Mouse (Mus musculus) liver, embryonic 12.5 days (tissue): ENCODE measurements around the gene Zfp593. TPM values are rescaled to one million over a fixed set of nuclear protein-coding genes. Genes with fewer than 3 reads are reported as not detected.

Experiments
- ATAC-seq: fragments of 200-750 bp; cut with Nextera tagmentation; 2 replicates; pipeline ENCODE4 v1.8.0; 2017; ENCODE audit warnings: moderate number of reproducible peaks, mild to moderate bottlenecking, moderate library complexity
- H3K27ac ChIP-seq: fragments of 300-500 bp; sonication (generic); 2 replicates; pipeline ENCODE4 v1.5.1; 2016; ENCODE audit warnings: mild to moderate bottlenecking
- H3K27me3 ChIP-seq: fragments of 300-500 bp; sonication (generic); replicated peaks from 2 replicates; pipeline ENCODE4 v1.6.1; 2016; ENCODE audit warnings: mild to moderate bottlenecking, moderate library complexity
- H3K36me3 ChIP-seq: fragments of 300-500 bp; sonication (generic); 2 replicates; pipeline ENCODE4 v1.6.1; 2016; ENCODE audit warnings: mild to moderate bottlenecking, moderate library complexity
- H3K4me1 ChIP-seq: fragments of 300-500 bp; sonication (generic); 2 replicates; pipeline ENCODE4 v1.6.1; 2016
- H3K4me2 ChIP-seq: fragments of 300-500 bp; sonication (generic); 2 replicates; pipeline ENCODE4 v1.6.1; 2016; ENCODE audit warnings: mild to moderate bottlenecking, moderate library complexity
- H3K4me3 ChIP-seq: fragments of 300-500 bp; sonication (generic); 2 replicates; pipeline ENCODE4 v1.5.1; 2016; ENCODE audit warnings: mild to moderate bottlenecking, moderate library complexity
- H3K9ac ChIP-seq: fragments of 300-500 bp; sonication (generic); 2 replicates; pipeline ENCODE4 v1.6.1; 2016; ENCODE audit warnings: mild to moderate bottlenecking, moderate library complexity
- H3K9me3 ChIP-seq: fragments of 300-500 bp; sonication (generic); replicated peaks from 2 replicates; pipeline ENCODE4 v1.6.1; 2016; ENCODE audit warnings: mild to moderate bottlenecking, moderate library complexity
- WGBS: fragments of 180-500 bp; shearing (Covaris S2); methylation state at CpG from one replicate; pipeline ENCODE4 v1.1.7; 2016; ENCODE audit not compliant: insufficient replicate concordance; 5-methylcytosine and 5-hydroxymethylcytosine counted together
- polyA plus RNA-seq: library from polyadenylated mRNA; unstranded; fragments of >200 nt; fragmentation: Nextera tagmentation; extraction: Ambion mirVana; gene quantifications from 2 replicates; pipeline ENCODE4 v1.2.1, GENCODE M21; 2016

The Zfp593 gene
- polyA plus RNA-seq = 15.7 and 16.5 TPM in 2 replicates

GRCm38 (mm10) chr4:134245148-134245843, at the start of gene Zfp593:
TSS of gene Zfp593 (minus strand) at chr4:134245592.
- WGBS = 1% methylated on average over 60 of the region's 60 CpGs
- peak within 1 kb of the TSS; percentile 97 for H3K4me2 ChIP-seq
- peak within 1 kb of the TSS; percentile 87 for H3K4me3 ChIP-seq
- H3K9ac ChIP-seq = peak within 1 kb of the TSS; percentile 81
- H3K27ac ChIP-seq = no peak within 1 kb of the TSS
- H3K27me3 ChIP-seq = peaks cover 46% of the 10 kb centered on the region
- H3K9me3 ChIP-seq = no peaks in the 10 kb centered on the region
- peaks cover 11% of the 10 kb centered on the region; the same call in 1 of the 2 replicates for H3K36me3 ChIP-seq
- ATAC-seq = peak; percentile 82
- H3K4me1 ChIP-seq = peaks cover 29% of the 10 kb centered on the region

DNA sequence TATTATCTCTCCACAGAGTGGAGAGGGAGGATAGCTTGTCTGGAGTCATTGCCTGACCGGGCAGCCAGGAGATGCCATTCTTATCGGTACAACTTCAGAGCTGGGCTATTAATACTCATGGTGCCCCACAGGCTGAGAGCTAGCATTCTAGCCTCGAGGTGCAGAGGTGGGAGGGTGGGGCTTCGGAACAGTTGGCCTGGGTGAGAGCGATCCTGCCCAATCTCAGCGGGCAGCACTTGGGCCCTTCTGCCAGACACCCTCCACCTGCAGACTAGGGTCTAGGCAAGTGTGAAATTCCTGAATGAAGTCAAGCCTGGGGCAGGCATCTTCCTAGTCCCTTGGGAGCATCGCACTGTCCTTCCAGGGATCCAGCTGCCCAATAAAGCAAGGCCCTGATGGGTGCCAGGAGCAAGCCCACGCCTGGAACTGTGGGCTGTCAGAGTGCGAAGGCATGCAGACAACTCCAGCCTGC, 48.3 kb upstream of the Zfp593 start:
- Histone ChIP-seq H3K4me1 (peaks cover 11% of the 10 kb centered on the region), H3K36me3 (no peaks in the 10 kb centered on the region), H3K9me3 (0 out of 2 replicates have a peak, but pooled peaks cover 4% of the 10 kb centered on the region), H3K27me3 (peaks cover 31% of the 10 kb centered on the region), H3K9ac (no peak overlapping the region), H3K4me2 (no peak overlapping the region), H3K27ac (no peak overlapping the region), H3K4me3 (no peak overlapping the region)
- no peak for ATAC-seq
- WGBS = 38% methylated on average over 9 of the region's 9 CpGs

- ATAC-seq = no peak
- peaks cover 16% of the 10 kb centered on the region for H3K4me1 ChIP-seq
- H3K4me3 ChIP-seq = no peak overlapping the region
- H3K9ac ChIP-seq = no peak overlapping the region
- no peak overlapping the region for H3K4me2 ChIP-seq
- peaks cover 29% of the 10 kb centered on the region for H3K27me3 ChIP-seq
- no peak overlapping the region for H3K27ac ChIP-seq
- H3K36me3 ChIP-seq = no peaks in the 10 kb centered on the region
- 0 out of 2 replicates have a peak, but pooled peaks cover 4% of the 10 kb centered on the region for H3K9me3 ChIP-seq
- 59% methylated on average over 18 of the region's 18 CpGs for whole genome bisulfite sequencing
Measured at GRCm38 (mm10) chr4:134293061-134293691, 47.8 kb upstream of the Zfp593 start.

GRCm38 (mm10) chr4:134292067-134292466, 46.7 kb upstream of the Zfp593 start:
- H3K4me3 ChIP-seq = no peak overlapping the region
- peaks cover 21% of the 10 kb centered on the region for H3K27me3 ChIP-seq
- peaks cover 21% of the 10 kb centered on the region for H3K4me1 ChIP-seq
- no peak overlapping the region for H3K27ac ChIP-seq
- H3K9me3 ChIP-seq = 0 out of 2 replicates have a peak, but pooled peaks cover 4% of the 10 kb centered on the region
- H3K9ac ChIP-seq = no peak overlapping the region
- ATAC-seq = no peak
- WGBS = 27% methylated on average over 7 of the region's 7 CpGs
- H3K36me3 ChIP-seq = no peaks in the 10 kb centered on the region
- no peak overlapping the region for H3K4me2 ChIP-seq

- H3K4me3 ChIP-seq = peak overlapping the region; percentile 93
- WGBS = 34% methylated on average over 11 of the region's 11 CpGs
- peak overlapping the region; percentile 99 for H3K27ac ChIP-seq
- H3K36me3 ChIP-seq = peaks cover 12% of the 10 kb centered on the region
- H3K9me3 ChIP-seq = no peaks in the 10 kb centered on the region
- no peak for ATAC-seq
- H3K4me1 ChIP-seq = peaks cover 47% of the 10 kb centered on the region
- peak overlapping the region; percentile 97 for H3K9ac ChIP-seq
- peak overlapping the region; percentile 82 for H3K4me2 ChIP-seq
- peaks cover 14% of the 10 kb centered on the region for H3K27me3 ChIP-seq
Measured at GRCm38 (mm10) chr4:134288397-134289256, 43.2 kb upstream of the Zfp593 start.

DNA sequence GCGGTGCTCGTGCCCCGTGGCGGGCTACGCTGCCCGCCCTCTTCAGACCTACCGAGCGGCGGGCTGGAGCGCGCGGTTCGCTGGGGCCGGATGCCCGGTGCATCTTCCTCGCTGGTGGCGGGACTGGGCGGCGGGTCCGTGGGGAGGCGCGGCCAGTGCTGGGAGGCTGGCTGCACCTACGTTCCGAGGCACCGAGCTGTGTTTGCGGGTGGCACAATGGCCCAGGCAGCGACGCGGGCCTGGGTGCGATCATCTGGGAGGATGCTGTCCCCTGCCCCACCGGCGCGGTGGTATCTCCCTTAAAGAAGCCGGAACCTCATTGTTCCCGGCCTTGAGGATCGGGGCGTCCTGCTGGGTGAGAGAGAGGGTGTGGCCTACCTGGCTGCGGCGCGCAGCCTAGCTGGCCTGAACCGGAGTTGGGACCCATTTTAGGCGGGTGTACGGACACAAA, 42.2 kb upstream of the Zfp593 start, which contains the start of gene Pdik1l:
Pdik1l (minus strand) TSS at position 321 of the 451 bp plus-strand sequence.
- Histone ChIP-seq H3K9ac (peak within 1 kb of the TSS; percentile 97), H3K9me3 (no peaks in the 10 kb centered on the region), H3K4me3 (peak within 1 kb of the TSS; percentile 93), H3K36me3 (peaks cover 22% of the 10 kb centered on the region), H3K27ac (peak within 1 kb of the TSS; percentile 99), H3K4me2 (peak within 1 kb of the TSS; percentile 82), H3K27me3 (peaks cover 4% of the 10 kb centered on the region), H3K4me1 (peaks cover 49% of the 10 kb centered on the region)
- peak; percentile 70 for ATAC-seq
- under 1% methylated on average over 43 of the region's 43 CpGs for WGBS

- no peaks in the 10 kb centered on the region for H3K27me3 ChIP-seq
- no peaks in the 10 kb centered on the region for H3K9me3 ChIP-seq
- H3K4me1 ChIP-seq = peaks cover 49% of the 10 kb centered on the region
- H3K4me2 ChIP-seq = peak overlapping the region; percentile 82
- H3K4me3 ChIP-seq = peak overlapping the region; percentile 93
- peaks cover 26% of the 10 kb centered on the region for H3K36me3 ChIP-seq
- peak overlapping the region; percentile 97 for H3K9ac ChIP-seq
- WGBS = 1% methylated on average over 58 of the region's 59 CpGs
- H3K27ac ChIP-seq = peak overlapping the region; percentile 99
- ATAC-seq = peak; percentile 88
Measured at GRCm38 (mm10) chr4:134287168-134287564, 41.8 kb upstream of the Zfp593 start.

DNA sequence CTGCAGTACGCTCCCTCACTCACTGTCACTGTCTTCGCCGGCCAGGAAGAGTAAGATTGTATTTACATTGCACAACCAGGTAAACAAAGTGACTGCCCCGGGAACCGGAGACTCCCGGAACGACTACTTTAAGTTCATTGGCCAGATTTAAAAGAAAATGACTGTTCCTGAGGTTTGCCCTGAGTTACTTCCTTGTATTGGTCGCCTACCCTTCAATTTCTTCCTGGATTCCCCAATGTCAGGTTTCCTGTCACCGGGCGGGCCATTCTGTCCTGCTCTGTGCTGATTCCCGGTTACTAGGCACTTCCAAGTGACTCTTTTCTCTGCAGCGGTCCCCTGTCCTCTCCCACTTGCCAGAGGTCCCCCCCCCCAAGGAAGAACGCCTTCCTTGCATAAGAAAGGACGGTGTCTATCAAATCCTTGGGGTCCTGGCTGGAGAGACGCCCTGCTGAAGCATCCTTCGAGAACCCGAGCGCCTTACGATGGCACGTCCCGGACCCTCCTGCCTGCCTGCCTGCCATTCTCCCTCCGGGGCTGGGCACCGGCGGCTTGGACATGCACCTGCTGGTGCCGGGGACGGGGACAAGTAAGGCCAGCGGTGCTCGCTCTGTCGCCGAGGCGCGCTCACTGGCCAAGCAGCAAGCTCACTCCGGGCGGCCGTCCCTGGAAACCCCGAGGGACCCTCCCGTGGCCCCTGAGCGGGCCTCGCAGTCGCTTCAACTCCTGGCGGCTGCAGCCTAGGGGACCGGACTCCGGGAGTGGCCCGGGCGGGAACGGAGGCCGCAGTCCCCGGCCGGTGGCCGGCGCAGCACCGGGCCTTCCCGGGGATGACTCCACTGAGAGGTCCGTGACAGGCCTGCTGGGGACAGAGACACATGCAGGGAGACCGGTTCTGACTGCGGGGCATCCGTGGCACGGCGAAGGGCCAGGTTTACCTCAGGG, 41.1 kb upstream of the Zfp593 start:
- H3K9ac ChIP-seq = peak overlapping the region; percentile 97
- peaks cover 33% of the 10 kb centered on the region for H3K36me3 ChIP-seq
- WGBS = 2% methylated on average over 59 of the region's 59 CpGs
- H3K27me3 ChIP-seq = no peaks in the 10 kb centered on the region
- peak overlapping the region; percentile 82 for H3K4me2 ChIP-seq
- peak; percentile 29 for ATAC-seq
- peak overlapping the region; percentile 93 for H3K4me3 ChIP-seq
- H3K9me3 ChIP-seq = no peaks in the 10 kb centered on the region
- peak overlapping the region; percentile 99 for H3K27ac ChIP-seq
- peaks cover 49% of the 10 kb centered on the region for H3K4me1 ChIP-seq

GRCm38 (mm10) chr4:134284942-134285341, 39.5 kb upstream of the Zfp593 start:
- H3K4me3 ChIP-seq = peak overlapping the region; percentile 93
- peak overlapping the region; percentile 97 for H3K9ac ChIP-seq
- H3K4me2 ChIP-seq = peak overlapping the region; percentile 82
- WGBS = 18% methylated on average over 2 of the region's 2 CpGs
- ATAC-seq = peak; percentile 50
- H3K27me3 ChIP-seq = no peaks in the 10 kb centered on the region
- peaks cover 49% of the 10 kb centered on the region for H3K36me3 ChIP-seq
- H3K4me1 ChIP-seq = peaks cover 46% of the 10 kb centered on the region
- H3K27ac ChIP-seq = peak overlapping the region; percentile 99
- H3K9me3 ChIP-seq = no peaks in the 10 kb centered on the region

GRCm38 (mm10) chr4:134273417-134274345, 28.3 kb upstream of the Zfp593 start:
- H3K4me1 ChIP-seq = peaks cover 30% of the 10 kb centered on the region
- H3K36me3 ChIP-seq = peaks cover 33% of the 10 kb centered on the region
- H3K9me3 ChIP-seq = no peaks in the 10 kb centered on the region
- peak overlapping the region; percentile 91 for H3K27ac ChIP-seq
- H3K9ac ChIP-seq = peak overlapping the region; percentile 68
- H3K4me3 ChIP-seq = peak overlapping the region; percentile 49
- peak overlapping the region; percentile 73 for H3K4me2 ChIP-seq
- 2% methylated on average over 14 of the region's 14 CpGs for WGBS
- peak; percentile 94 for ATAC-seq
- H3K27me3 ChIP-seq = no peaks in the 10 kb centered on the region
